Mouse (Mus musculus): ENCODE data around the gene Cd44.

Gene Cd44

GRCm38 (mm10) chr2:102815289-102815809, 86.1 kb downstream of the Cd44 start:
- DNase-seq = no peak

- DNase-seq = no peak
These were observed 88.7 kb downstream of the Cd44 start for GRCm38 (mm10) chr2:102812756-102813155.

DNA sequence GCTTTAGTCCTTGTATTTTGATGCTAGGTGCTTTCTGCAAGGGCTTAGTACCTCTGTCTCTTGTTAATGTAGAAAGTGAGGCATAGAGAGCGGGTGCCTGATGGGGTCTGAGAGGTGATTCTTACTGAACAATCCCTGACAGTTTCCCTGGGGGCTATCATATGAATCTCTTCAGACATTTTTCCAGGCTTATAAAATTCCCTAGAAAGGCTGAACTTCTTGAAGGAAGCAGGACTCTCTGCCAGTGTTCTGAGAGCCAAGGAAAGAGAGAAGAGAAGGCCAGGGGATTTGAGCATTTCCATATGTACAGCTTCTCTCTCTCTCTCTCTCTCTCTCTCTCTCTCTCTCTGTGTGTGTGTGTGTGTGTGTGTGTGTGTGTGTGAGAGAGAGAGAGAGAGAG, 92.0 kb downstream of the Cd44 start:
- DNase-seq = no peak

DNA sequence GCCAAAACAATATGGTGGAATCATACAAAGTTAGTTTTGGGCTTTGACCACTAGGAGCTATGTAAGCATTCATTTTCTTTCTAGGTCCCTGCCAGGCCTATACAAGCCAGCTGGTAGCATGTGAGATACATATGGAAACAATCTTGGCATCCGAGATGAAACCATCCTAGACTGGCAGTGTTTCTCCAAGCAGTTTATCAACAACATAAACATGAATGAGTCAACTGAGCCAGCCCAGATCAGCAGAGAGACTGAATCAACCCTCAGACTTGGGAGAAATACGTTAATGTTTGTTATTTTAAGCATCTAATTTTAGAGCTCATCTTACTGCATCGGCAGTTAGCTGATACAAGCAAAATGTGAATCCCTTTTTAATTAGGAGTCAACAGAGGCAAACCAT, 93.8 kb downstream of the Cd44 start:
- no peak for DNase-seq

- DNase-seq = no peak
These were observed 95.5 kb downstream of the Cd44 start for GRCm38 (mm10) chr2:102805761-102806496.

DNA sequence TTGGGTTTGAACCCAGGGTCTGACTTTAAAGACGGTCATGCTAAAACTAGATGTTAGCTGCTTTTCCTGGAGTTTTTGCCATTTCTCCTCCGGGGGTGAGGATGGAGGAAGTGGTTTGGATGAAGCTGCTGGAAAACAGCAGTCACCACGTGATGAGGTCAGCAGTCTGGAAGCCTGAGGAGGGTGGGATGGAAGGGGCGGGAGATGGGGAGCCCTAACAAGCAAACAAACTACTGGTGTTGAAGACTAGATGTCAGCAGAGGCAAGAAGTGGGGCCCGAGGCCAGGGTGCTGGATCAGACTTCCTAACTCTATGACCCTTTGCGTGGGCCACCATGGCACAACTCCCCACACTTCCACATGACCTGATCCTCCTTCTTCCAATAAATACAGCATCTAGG, 96.2 kb downstream of the Cd44 start:
- no peak for DNase-seq

- DNase-seq = no peak
These were observed 97.4 kb downstream of the Cd44 start for GRCm38 (mm10) chr2:102804109-102804508.

DNA sequence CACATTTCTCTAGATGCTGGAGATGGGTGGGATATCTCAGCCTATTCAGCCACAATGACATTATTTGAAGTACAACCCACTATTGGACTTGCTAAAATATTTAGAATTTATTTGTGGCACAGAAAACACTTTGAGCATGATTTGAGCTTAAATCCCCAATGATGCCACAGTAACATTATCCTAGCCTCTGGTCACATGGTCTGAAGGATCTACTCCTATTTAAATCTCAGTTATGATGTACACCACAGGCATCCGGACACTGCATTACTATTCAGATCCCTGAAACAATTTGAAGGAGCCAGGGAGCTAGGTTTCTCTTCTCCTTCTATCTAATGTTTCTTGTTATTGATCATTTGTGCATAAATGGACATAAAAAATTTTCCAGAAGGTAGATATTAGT, 99.6 kb downstream of the Cd44 start:
- DNase-seq = no peak

DNA sequence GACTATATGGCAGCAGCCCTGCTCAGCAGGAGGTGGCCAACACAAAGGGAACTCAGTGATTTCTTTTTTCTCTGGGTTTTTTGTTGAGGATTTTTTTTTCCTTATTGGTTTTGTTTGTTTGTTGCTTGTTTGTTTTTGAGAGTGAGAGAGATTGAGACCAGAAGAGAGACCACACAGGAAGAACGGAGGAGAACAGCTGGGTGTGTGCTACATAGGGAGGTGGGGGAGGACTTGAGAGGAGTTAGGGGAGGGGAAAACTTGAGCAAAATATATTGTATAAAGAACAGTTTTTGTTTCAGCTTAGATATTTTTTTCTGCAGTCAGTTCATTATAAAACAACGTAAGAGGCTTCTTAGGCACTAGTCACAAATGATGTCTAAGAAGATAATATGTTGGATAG, 103.3 kb downstream of the Cd44 start:
- no peak for DNase-seq

GRCm38 (mm10) chr2:102795034-102795433, 106.4 kb downstream of the Cd44 start:
- no peak for DNase-seq

DNA sequence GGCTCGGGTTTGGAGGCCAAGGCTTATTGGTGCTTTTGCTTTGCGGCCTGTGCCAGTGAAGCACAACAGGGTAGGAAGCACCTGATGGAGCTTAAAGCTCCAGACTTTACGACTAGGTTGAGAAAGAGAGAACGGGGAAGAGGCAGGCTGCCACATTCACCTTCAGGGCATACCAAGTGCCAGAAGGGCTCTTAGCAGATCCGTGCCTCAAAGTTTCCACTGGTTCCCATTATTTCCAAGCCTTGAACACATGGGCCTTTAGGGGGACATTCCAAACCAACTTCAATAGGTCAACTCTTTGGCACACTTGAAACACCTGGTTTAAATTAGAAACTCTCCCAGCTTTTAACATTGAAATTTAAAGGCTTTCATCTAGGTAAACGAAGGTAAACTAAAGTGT, 108.7 kb downstream of the Cd44 start:
- DNase-seq = no peak

DNA sequence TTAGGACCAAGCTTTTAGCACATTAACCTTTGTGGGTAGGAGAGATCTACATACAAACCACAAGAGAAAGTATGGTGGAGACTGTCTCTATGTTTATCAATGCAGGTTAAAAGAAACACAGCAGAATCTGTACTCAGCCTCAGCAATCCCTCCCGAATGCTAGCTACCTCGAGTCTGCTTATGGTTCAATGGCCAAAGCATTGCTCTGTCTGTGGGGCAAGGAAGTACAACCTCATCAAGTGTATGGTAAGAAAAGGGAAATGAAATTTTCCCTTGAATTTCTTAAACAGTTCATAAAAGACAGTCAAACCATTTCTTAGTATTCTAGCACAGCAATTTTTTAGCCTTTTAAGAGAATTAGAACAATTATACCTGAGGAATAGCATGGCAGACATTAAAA, 109.8 kb downstream of the Cd44 start:
- DNase-seq = no peak

- DNase-seq = no peak
These were observed 115.8 kb downstream of the Cd44 start for GRCm38 (mm10) chr2:102785696-102786095.

DNA sequence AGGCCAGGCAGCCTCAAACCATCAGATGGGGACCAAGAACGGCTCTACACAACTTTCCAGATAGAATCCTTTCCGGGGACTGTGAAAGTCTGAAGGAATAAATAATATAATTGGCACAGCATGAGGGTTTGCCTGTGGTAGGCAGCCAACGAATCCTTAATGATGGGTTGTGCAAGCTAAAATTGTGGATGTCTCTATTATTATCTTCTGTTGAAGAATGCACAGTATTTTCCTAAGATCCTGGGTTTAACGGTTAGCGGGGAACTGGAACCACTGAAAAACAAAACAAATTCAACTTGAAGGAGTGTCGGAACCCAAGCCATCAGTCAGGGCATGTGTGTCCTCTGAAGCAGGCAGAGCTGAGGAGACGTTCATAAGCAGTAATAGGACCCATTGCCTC, 118.7 kb downstream of the Cd44 start:
- no peak for DNase-seq

DNA sequence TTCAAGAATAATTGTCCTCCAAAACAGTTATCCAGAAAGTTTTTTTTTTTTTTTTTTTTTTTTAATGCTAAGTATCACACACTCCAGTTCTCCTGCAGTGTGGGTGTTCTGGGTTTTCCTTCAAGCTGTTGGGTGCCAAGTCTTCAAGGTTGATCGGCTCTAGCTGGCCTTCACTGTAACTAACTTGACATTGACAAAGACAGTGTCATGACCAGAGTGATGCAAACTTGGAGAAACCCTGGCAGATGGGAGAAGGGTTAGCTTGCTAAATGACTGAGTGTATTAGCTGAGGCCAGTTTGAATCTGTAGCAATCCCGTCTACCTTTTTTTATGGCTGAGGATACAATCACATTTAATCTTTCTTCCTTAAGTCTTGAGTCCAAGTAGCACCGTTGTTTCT, 123.3 kb downstream of the Cd44 start:
- DNase-seq = no peak

DNA sequence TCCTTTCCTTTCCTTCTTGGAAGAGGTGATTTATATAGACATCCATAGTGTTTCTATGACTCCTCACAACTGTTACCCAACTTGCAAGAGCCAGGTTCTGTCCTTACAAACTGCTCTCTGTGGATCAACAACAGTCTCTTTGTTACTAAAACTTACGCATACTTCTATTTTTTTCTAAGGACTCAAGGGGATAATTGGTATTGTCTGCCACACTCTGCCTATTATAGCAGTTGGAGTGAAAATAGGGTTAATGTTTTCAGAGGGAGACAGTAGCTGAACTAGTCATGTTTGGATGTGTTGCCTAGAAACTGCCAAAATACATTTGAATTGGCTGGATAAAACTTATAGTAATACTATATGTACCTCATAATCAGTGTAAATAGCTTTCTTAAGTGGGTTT, 125.9 kb downstream of the Cd44 start:
- no peak for DNase-seq

DNA sequence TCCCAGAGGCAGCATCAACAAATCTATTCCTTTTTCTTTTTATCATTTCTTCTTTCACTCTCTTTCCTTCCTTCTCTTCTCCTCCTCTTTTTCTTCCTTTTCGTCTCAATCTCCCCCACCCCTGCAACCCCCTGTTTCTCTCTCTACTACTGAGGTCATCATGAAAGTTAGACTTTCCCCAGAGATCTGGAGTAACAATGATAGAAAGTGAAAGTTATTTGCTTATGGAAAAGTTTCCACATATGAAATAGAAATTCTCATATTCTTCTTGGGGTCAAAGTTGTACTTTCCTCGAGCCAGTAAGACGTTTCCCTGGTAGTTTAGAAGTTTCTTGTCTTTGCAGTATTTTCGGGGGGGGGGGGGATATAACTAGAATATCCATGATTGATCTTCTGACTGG, 126.8 kb downstream of the Cd44 start:
- DNase-seq = no peak

DNA sequence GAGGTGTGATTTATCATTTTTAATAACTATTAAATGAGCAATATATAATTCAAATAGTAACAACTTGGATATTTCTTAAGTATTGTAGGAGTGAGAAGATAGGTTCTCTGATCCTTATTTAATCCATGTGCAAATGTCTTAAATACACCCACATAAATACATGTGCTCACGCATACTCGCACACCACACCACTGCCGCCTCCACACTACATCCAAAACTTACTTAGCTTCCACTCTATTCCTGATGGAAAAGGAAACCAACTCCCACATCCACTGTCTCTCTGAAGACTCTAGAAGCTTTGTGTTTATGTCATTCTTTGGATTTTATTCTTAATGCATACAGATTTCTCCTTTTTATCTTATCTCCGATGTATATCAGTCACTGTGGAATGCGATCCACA, 129.2 kb downstream of the Cd44 start:
- no peak for DNase-seq

- no peak for DNase-seq
These were observed 130.2 kb downstream of the Cd44 start for GRCm38 (mm10) chr2:102771304-102771703.

- DNase-seq = peak; percentile 12
These were observed 133.2 kb downstream of the Cd44 start for GRCm38 (mm10) chr2:102768267-102768666.

DNA sequence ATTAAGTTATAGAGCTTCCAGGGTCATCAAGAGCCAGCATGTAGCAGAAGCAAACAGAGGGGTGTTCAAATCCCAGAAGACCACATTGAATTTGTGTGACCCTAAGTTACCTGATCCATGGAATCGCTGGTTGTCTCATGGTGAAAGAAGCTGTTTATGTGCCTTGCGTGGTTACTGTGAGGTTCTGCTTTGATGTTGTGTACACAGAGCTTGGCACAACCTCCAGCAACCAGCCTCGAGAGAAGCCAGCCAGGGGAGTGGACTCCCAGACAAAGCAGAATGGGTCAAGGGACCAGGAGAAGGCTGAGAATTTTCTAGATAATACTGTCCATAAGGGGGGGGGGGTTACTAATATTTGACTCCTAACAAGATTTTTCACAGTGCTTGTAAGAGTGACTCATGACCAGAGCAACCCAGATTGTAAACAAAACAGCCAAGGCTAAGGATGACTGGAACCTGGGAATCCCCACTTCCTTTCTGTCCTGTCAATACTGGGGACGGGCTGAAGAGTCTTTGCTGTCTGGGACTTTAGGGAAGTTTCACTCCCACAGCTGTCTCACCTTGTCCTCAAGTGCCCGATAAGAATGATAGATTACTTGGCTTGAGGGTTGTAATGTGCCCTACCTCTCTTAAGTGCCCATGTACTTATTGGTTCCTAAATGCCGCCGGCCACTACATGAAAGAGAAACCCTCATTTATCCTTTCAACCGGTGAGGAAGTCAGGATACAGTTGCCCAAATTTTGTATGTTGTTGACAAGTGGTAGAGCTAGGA, 136.7 kb downstream of the Cd44 start:
- no peak for DNase-seq

- no peak for DNase-seq
These were observed 137.5 kb downstream of the Cd44 start for GRCm38 (mm10) chr2:102763991-102764390.

- no peak for DNase-seq
These were observed 138.3 kb downstream of the Cd44 start for GRCm38 (mm10) chr2:102763176-102763575.

All from cerebellum, adult 9-11 months (tissue).